Mouse (Mus musculus): ENCODE data around the gene Bdnf. TPM values are rescaled to one million over a fixed set of nuclear protein-coding genes. Genes with fewer than 3 reads are reported as not detected.

Bdnf gene
- total and polyA plus RNA-seq, 3 experiments: 0.05 TPM; not detected in 2

- DNase-seq (ENCODE audit: low spot score) (no peak), ATAC-seq (ENCODE audit: extremely low read depth, insufficient number of reproducible peaks, low FRiP score, poor library complexity, severe bottlenecking) (no peak)
- no peaks in the 10 kb centered on the region for H3K36me3 ChIP-seq (replicated peaks)
- peaks cover 4% of the 10 kb centered on the region; the same call in 1 of the 2 replicates for H3K27me3 ChIP-seq (ENCODE audit: insufficient read depth, low read length)
- H3K4me1 ChIP-seq (ENCODE audit: insufficient read depth, low read depth, low read length): no peaks in the 10 kb centered on the region
- TF ChIP-seq CTCF (IDR thresholded peaks at IDR 0.05; ENCODE audit: low read depth, low read length) (no peak), GATA2 (IDR thresholded peaks at IDR 0.05; ENCODE audit: borderline replicate concordance, low read depth, low read length) (no peak), POLR2AphosphoS5 (IDR thresholded peaks at IDR 0.05; ENCODE audit: insufficient replicate concordance, low read depth, low read length) (no peak), GATA1 (IDR thresholded peaks at IDR 0.05; ENCODE audit: borderline replicate concordance, low read length) (no peak), TAL1 (conservative IDR thresholded peaks at IDR 0.05; ENCODE audit: low read depth, low read length) (no peak)
- no peak overlapping the region for H3K4me3 ChIP-seq (ENCODE audit: low read depth, low read length)
- no peaks in the 10 kb centered on the region for H3K9me3 ChIP-seq (replicated peaks)
Measured at GRCm38 (mm10) chr2:109692266-109693177, 18.0 kb downstream of the Bdnf start.

GRCm38 (mm10) chr2:109693178-109694115 is 18.9 kb downstream of the Bdnf start:
- Histone ChIP-seq H3K27me3 (ENCODE audit: insufficient read depth, low read length) (peaks cover 4% of the 10 kb centered on the region; the same call in 1 of the 2 replicates), H3K36me3 (replicated peaks) (no peaks in the 10 kb centered on the region), H3K4me1 (ENCODE audit: insufficient read depth, low read depth, low read length) (no peaks in the 10 kb centered on the region), H3K4me3 (ENCODE audit: low read depth, low read length) (no peak overlapping the region), H3K9me3 (replicated peaks) (no peaks in the 10 kb centered on the region)
- DNase-seq (ENCODE audit: low spot score) (no peak), ATAC-seq (ENCODE audit: extremely low read depth, insufficient number of reproducible peaks, low FRiP score, poor library complexity, severe bottlenecking) (no peak)
- TF ChIP-seq POLR2AphosphoS5 (IDR thresholded peaks at IDR 0.05; ENCODE audit: insufficient replicate concordance, low read depth, low read length) (no peak), TAL1 (conservative IDR thresholded peaks at IDR 0.05; ENCODE audit: low read depth, low read length) (no peak), CTCF (IDR thresholded peaks at IDR 0.05; ENCODE audit: low read depth, low read length) (no peak), GATA2 (IDR thresholded peaks at IDR 0.05; ENCODE audit: borderline replicate concordance, low read depth, low read length) (no peak), GATA1 (IDR thresholded peaks at IDR 0.05; ENCODE audit: borderline replicate concordance, low read length) (no peak)

DNA sequence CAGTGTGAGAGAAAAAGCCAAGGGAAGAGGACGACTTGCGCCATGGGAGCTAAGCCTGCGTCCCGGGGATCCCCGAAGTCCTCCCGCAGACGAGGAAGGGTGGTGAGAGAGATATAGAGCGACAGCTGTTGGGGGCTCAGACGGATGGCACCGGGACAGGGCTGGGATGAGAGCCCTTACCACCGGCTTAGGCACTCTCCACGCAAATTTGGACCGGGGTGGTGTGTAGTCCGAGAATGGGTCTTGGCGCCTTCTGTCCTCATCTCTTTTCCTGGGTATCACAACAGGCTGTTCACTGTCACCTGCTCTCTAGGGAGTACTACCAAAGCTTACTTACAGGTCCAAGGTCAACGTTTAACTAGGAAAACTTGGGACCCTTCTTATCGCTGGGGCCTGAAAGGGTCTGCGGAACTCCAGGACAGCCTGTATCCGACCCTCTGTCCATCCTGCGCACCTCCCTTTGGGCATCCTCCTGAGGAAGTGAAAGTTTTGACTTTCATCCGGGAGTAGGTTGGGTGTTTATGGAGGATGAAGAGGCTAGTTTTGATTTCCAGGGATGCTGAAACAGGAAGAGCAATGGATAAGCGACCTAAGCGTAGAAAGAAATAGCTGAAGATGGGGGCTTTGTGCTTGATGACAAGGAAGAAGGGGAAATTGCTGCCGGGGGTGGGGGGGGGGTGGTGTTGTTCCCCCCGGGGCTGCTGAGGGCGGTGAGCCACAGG is 19.8 kb downstream of the Bdnf start:
- no peak for TF ChIP-seq TAL1 (conservative IDR thresholded peaks at IDR 0.05; ENCODE audit: low read depth, low read length)
- TF ChIP-seq GATA2 (IDR thresholded peaks at IDR 0.05; ENCODE audit: borderline replicate concordance, low read depth, low read length): no peak
- no peak for TF ChIP-seq GATA1 (IDR thresholded peaks at IDR 0.05; ENCODE audit: borderline replicate concordance, low read length)
- no peak for TF ChIP-seq POLR2AphosphoS5 (IDR thresholded peaks at IDR 0.05; ENCODE audit: insufficient replicate concordance, low read depth, low read length)
- no peak for TF ChIP-seq CTCF (IDR thresholded peaks at IDR 0.05; ENCODE audit: low read depth, low read length)
- H3K9me3 ChIP-seq (replicated peaks): no peaks in the 10 kb centered on the region

DNA sequence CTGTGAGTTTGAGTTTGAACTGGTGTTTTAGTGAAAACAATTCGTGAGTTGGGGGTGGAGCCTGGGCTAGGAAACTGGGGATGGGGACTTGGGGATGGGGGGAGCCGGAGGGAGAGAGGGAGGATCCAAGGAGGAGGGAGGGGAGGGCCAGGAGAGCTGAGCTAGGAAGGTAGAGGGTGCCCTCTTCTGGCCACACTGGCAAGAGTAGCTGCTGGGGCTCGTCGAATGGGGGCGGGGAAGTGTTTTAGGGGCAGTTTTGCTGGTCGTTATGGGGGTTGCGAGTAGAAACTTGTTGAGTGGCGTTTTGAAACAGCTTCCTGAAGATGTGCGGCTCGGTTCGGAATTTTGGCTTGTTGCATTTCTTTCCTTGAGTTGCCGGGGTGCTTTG is 20.3 kb downstream of the Bdnf start:
- ATAC-seq (ENCODE audit: extremely low read depth, insufficient number of reproducible peaks, low FRiP score, poor library complexity, severe bottlenecking) (no peak), DNase-seq (ENCODE audit: low spot score) (no peak)
- no peak overlapping the region for H3K4me3 ChIP-seq (ENCODE audit: low read depth, low read length)
- TF ChIP-seq CTCF (IDR thresholded peaks at IDR 0.05; ENCODE audit: low read depth, low read length): no peak
- no peaks in the 10 kb centered on the region for H3K36me3 ChIP-seq (replicated peaks)
- peaks cover 4% of the 10 kb centered on the region; the same call in 1 of the 2 replicates for H3K27me3 ChIP-seq (ENCODE audit: insufficient read depth, low read length)
- no peaks in the 10 kb centered on the region for H3K4me1 ChIP-seq (ENCODE audit: insufficient read depth, low read depth, low read length)
- no peaks in the 10 kb centered on the region for H3K9me3 ChIP-seq (replicated peaks)

More for the DNA sequence above, 19.8 kb downstream of the Bdnf start:
- H3K4me3 ChIP-seq (ENCODE audit: low read depth, low read length): no peak overlapping the region
- no peaks in the 10 kb centered on the region for H3K4me1 ChIP-seq (ENCODE audit: insufficient read depth, low read depth, low read length)
- DNase-seq (ENCODE audit: low spot score) (no peak), ATAC-seq (ENCODE audit: extremely low read depth, insufficient number of reproducible peaks, low FRiP score, poor library complexity, severe bottlenecking) (no peak)
- H3K27me3 ChIP-seq (ENCODE audit: insufficient read depth, low read length): peaks cover 4% of the 10 kb centered on the region; the same call in 1 of the 2 replicates
- H3K36me3 ChIP-seq (replicated peaks): no peaks in the 10 kb centered on the region

DNA sequence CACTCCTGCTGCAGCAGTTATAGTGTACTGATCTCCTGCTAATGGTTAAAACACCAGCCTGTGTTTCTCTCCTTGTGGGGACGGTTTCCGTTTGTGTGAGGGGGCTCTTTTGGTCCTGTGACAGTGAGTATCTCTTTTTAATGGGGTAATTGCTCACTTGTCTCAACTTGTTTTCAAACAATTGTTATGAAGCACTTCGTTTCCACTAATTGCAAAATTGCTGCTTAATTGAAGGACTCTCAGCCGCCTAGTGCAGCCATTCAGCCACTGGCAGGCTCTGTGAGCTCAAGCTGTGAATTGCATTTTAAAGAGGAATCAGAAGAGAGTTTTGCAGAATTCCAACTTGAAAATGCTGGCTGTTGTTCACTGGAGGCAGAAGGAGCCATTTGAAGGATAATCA is 22.7 kb downstream of the Bdnf start:
- Histone ChIP-seq H3K4me1 (ENCODE audit: insufficient read depth, low read depth, low read length) (no peaks in the 10 kb centered on the region), H3K9me3 (replicated peaks) (no peaks in the 10 kb centered on the region), H3K4me3 (ENCODE audit: low read depth, low read length) (no peak overlapping the region), H3K36me3 (replicated peaks) (no peaks in the 10 kb centered on the region), H3K27me3 (ENCODE audit: insufficient read depth, low read length) (peaks cover 4% of the 10 kb centered on the region; the same call in 1 of the 2 replicates)
- TF ChIP-seq GATA1 (IDR thresholded peaks at IDR 0.05; ENCODE audit: borderline replicate concordance, low read length): no peak
- TF ChIP-seq POLR2AphosphoS5 (IDR thresholded peaks at IDR 0.05; ENCODE audit: insufficient replicate concordance, low read depth, low read length): no peak
- TF ChIP-seq CTCF (IDR thresholded peaks at IDR 0.05; ENCODE audit: low read depth, low read length): no peak
- ATAC-seq (ENCODE audit: extremely low read depth, insufficient number of reproducible peaks, low FRiP score, poor library complexity, severe bottlenecking) (no peak), DNase-seq (ENCODE audit: low spot score) (no peak)
